Mouse (Mus musculus): ENCODE measurements around the gene Nceh1. TPM values are rescaled to one million over a fixed set of nuclear protein-coding genes. Genes with fewer than 3 reads are reported as not detected.

The Nceh1 gene
- polyA plus RNA-seq, 1 experiment from 2014 or later, result 4.1 TPM

DNA sequence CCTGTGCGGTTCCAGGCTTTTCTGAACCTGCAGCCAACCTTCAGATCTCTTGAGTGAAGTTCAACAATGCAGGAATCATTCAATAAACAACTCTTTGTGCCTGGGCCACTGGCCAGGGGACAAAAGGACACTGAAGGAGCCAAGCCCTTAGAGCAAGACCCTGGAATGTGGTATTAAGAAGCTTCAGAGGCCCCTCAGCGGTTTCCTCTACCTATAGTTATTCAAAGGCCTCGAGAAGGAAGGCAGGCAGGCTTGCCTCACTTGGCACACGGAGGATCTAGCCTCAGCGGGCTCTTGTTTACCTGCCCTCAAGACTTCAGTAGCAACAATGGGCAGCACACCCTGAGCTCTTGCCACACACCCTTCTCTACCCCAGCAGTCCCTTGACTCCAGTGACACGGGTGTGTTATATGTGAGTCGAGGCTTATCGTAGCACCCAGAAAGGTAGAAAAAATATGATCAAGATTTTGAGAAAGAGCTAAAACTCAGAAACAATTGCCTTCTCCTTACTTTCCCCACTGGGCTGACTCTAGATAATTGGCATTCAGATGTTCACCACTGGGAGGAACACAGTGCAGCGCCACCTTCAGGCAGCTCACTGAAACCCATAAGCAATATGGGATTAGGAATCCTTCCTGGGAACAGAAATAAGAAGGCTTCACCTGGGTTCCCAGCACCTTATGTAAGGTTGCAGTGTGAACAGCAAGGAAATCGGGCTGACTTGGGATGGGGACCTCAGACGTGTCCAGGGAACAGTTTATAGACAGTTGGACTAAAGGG is 46.0 kb downstream of the Nceh1 start:
- DNase-seq (no peak), ATAC-seq (ENCODE audit: insufficient read depth) (no peak)
- H3K36me3 ChIP-seq (ENCODE audit: insufficient read depth), result no peaks in the 10 kb centered on the region
- H3K4me1 ChIP-seq (ENCODE audit: insufficient read depth), result no peaks in the 10 kb centered on the region
- 74% methylated on average over 11 of the region's 11 CpGs for WGBS
- H3K4me3 ChIP-seq (ENCODE audit: low read depth, low read length), result no peak overlapping the region
- no peaks in the 10 kb centered on the region for H3K27me3 ChIP-seq (ENCODE audit: insufficient read depth, low read length)
- H3K9ac ChIP-seq, result no peak overlapping the region
- H3K4me2 ChIP-seq, result no peak overlapping the region
- peak; percentile 45 for TF ChIP-seq CTCF (IDR thresholded peaks at IDR 0.05; ENCODE audit: low read depth)
- no peak overlapping the region for H3K27ac ChIP-seq (ENCODE audit: low read depth)
- no peaks in the 10 kb centered on the region for H3K9me3 ChIP-seq (ENCODE audit: low read depth, low read length)

- DNase-seq (no peak), ATAC-seq (ENCODE audit: insufficient read depth) (no peak)
- Histone ChIP-seq H3K27me3 (ENCODE audit: insufficient read depth, low read length) (no peaks in the 10 kb centered on the region), H3K9me3 (ENCODE audit: low read depth, low read length) (no peaks in the 10 kb centered on the region), H3K36me3 (ENCODE audit: insufficient read depth) (no peaks in the 10 kb centered on the region), H3K4me3 (ENCODE audit: low read depth, low read length) (no peak overlapping the region), H3K9ac (no peak overlapping the region), H3K4me2 (no peak overlapping the region), H3K4me1 (ENCODE audit: insufficient read depth) (no peaks in the 10 kb centered on the region), H3K27ac (ENCODE audit: low read depth) (no peak overlapping the region)
- whole genome bisulfite sequencing, result 70% methylated on average over 4 of the region's 4 CpGs
- no peak for TF ChIP-seq CTCF (IDR thresholded peaks at IDR 0.05; ENCODE audit: low read depth)
These were observed 50.6 kb downstream of the Nceh1 start for GRCm38 (mm10) chr3:27233361-27233760.

DNA sequence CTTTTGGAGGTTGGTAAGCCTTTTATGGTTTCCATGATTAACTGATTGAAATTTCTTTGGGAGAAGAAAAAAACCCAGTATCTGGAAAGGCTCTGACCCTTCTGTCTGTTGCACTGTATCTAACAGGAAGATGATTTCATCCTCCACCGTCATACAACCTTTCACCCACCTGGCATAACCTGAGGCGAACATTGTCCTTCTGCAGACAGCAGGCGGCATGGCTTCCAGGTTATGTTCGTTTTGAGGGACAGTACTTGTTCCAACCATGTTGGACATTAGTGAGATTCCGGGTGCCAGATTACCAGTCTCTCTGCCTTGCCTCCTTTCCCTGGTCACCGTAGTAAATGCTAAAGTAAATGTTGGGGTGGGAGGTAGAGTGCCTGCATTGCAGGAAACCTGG is 51.1 kb downstream of the Nceh1 start:
- DNase-seq (no peak), ATAC-seq (ENCODE audit: insufficient read depth) (no peak)
- no peaks in the 10 kb centered on the region for H3K9me3 ChIP-seq (ENCODE audit: low read depth, low read length)
- no peaks in the 10 kb centered on the region for H3K27me3 ChIP-seq (ENCODE audit: insufficient read depth, low read length)
- H3K9ac ChIP-seq, result no peak overlapping the region
- no peak overlapping the region for H3K27ac ChIP-seq (ENCODE audit: low read depth)
- H3K36me3 ChIP-seq (ENCODE audit: insufficient read depth), result no peaks in the 10 kb centered on the region
- 77% methylated on average over 6 of the region's 6 CpGs for WGBS
- H3K4me3 ChIP-seq (ENCODE audit: low read depth, low read length), result no peak overlapping the region
- no peak overlapping the region for H3K4me2 ChIP-seq
- H3K4me1 ChIP-seq (ENCODE audit: insufficient read depth), result no peaks in the 10 kb centered on the region
- TF ChIP-seq CTCF (IDR thresholded peaks at IDR 0.05; ENCODE audit: low read depth), result no peak

- Histone ChIP-seq H3K9ac (no peak overlapping the region), H3K27ac (ENCODE audit: low read depth) (no peak overlapping the region), H3K36me3 (ENCODE audit: insufficient read depth) (no peaks in the 10 kb centered on the region), H3K27me3 (ENCODE audit: insufficient read depth, low read length) (no peaks in the 10 kb centered on the region), H3K4me1 (ENCODE audit: insufficient read depth) (no peaks in the 10 kb centered on the region), H3K9me3 (ENCODE audit: low read depth, low read length) (no peaks in the 10 kb centered on the region), H3K4me3 (ENCODE audit: low read depth, low read length) (no peak overlapping the region), H3K4me2 (no peak overlapping the region)
- no peak for DNase-seq
- ATAC-seq (ENCODE audit: insufficient read depth), result no peak
- WGBS, result 49% methylated on average over 1 of the region's 1 CpGs
- no peak for TF ChIP-seq CTCF (IDR thresholded peaks at IDR 0.05; ENCODE audit: low read depth)
These were observed 52.2 kb downstream of the Nceh1 start for GRCm38 (mm10) chr3:27234976-27235375.

GRCm38 (mm10) chr3:27237226-27237625 is 54.5 kb downstream of the Nceh1 start:
- Histone ChIP-seq H3K27me3 (ENCODE audit: insufficient read depth, low read length) (no peaks in the 10 kb centered on the region), H3K4me1 (ENCODE audit: insufficient read depth) (no peaks in the 10 kb centered on the region), H3K36me3 (ENCODE audit: insufficient read depth) (no peaks in the 10 kb centered on the region), H3K9me3 (ENCODE audit: low read depth, low read length) (no peaks in the 10 kb centered on the region), H3K4me2 (no peak overlapping the region), H3K9ac (no peak overlapping the region), H3K4me3 (ENCODE audit: low read depth, low read length) (no peak overlapping the region), H3K27ac (ENCODE audit: low read depth) (no peak overlapping the region)
- peak; percentile 87 for DNase-seq
- ATAC-seq (ENCODE audit: insufficient read depth), result peak; percentile 79; the same call in 1 of the 2 replicates
- peak; percentile 78 for TF ChIP-seq CTCF (IDR thresholded peaks at IDR 0.05; ENCODE audit: low read depth)
- WGBS, result 16% methylated on average over 2 of the region's 2 CpGs

- Histone ChIP-seq H3K4me2 (no peak overlapping the region), H3K4me1 (ENCODE audit: insufficient read depth) (no peaks in the 10 kb centered on the region), H3K9ac (no peak overlapping the region), H3K4me3 (ENCODE audit: low read depth, low read length) (no peak overlapping the region), H3K27ac (ENCODE audit: low read depth) (no peak overlapping the region), H3K27me3 (ENCODE audit: insufficient read depth, low read length) (no peaks in the 10 kb centered on the region), H3K36me3 (ENCODE audit: insufficient read depth) (no peaks in the 10 kb centered on the region), H3K9me3 (ENCODE audit: low read depth, low read length) (no peaks in the 10 kb centered on the region)
- TF ChIP-seq CTCF (IDR thresholded peaks at IDR 0.05; ENCODE audit: low read depth), result no peak
- no peak for DNase-seq
- 72% methylated on average over 5 of the region's 5 CpGs for WGBS
- ATAC-seq (ENCODE audit: insufficient read depth), result no peak
These were observed 55.8 kb downstream of the Nceh1 start for GRCm38 (mm10) chr3:27238563-27238962.

- Histone ChIP-seq H3K36me3 (ENCODE audit: insufficient read depth) (no peaks in the 10 kb centered on the region), H3K27ac (ENCODE audit: low read depth) (no peak overlapping the region), H3K9me3 (ENCODE audit: low read depth, low read length) (no peaks in the 10 kb centered on the region), H3K4me1 (ENCODE audit: insufficient read depth) (no peaks in the 10 kb centered on the region), H3K4me3 (ENCODE audit: low read depth, low read length) (no peak overlapping the region), H3K27me3 (ENCODE audit: insufficient read depth, low read length) (no peaks in the 10 kb centered on the region), H3K4me2 (no peak overlapping the region), H3K9ac (no peak overlapping the region)
- ATAC-seq (ENCODE audit: insufficient read depth), result no peak
- no peak for DNase-seq
- no peak for TF ChIP-seq CTCF (IDR thresholded peaks at IDR 0.05; ENCODE audit: low read depth)
- 89% methylated on average over 16 of the region's 16 CpGs for WGBS
These were observed 56.8 kb downstream of the Nceh1 start for GRCm38 (mm10) chr3:27239568-27239967.
